Mouse (Mus musculus): ENCODE data around the gene Ccnf.

Ccnf gene

DNA sequence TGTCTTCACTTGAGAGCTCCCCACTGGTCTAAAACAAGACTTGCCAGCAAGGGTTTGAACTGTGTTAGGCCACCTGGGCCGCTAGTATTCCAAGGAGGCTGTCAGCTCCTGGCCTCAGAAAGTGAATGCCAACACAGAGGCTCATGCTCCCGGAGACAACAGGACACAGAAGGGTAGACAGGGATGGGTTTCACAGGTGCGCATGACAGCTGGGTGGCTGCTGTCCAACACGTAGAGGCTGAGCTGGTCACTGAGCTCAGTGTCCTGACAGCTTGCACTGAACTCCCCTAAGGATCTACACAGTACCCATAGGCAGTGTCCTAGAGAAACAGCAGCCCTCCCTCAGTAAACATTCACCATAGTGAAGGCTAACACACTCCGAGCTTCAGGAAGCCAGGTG, 27.8 kb downstream of the Ccnf start:
- no peak for DNase-seq (ENCODE audit: low read depth)

- no peak for DNase-seq (ENCODE audit: low read depth)
Observed at GRCm38 (mm10) chr17:24222653-24223052, 28.6 kb downstream of the Ccnf start.

DNA sequence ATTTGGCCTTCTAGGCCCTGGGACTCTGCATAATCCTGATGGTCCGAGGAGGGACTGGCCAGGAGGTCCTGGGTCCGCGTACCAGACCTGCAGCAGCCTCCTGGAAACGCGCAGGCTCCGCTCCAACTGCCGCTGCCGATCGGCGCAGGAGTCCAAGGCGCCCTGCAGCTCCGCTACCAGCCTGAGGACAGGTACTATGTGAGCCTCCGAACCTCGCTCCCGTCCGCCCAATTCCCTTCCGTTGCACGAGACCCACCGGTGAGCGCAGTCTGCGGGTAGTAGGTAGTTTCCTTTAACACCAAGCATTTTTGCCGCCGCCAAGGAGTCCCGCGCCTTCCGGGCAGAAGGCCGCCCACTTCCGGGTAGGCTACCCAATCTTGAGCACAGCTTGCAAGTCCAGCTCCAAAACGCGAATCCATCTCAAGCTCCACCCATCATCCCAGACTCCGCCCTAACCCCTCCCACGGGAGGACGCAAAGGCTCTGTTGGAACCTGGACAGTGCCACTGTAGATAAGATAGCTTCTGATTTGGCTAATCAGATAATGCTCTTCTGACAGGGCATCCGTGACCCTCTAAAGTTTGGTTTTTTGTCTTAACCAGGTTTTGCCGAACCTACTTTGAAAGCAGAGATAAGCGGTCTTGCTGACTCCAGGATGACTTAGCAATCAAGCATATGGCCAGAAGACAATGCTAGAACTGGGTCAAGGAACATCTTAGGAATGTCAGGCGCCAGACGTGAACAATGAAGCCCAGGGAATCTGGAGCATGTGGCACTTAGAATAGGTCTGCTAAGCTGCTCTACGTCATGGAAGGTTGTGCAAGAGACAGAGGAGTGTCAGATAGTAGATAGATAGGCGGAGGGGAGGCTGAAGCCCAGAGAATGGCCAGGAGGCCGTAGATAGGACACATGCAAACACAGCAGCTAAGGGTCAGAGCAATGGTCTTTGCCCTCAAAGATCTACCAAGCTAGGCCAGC, 30.6 kb downstream of the Ccnf start, which contains the start of gene Tedc2:
Tedc2 (minus strand) TSS at position 417 of the 977 bp plus-strand sequence.
- peak; percentile 96 for DNase-seq (ENCODE audit: low read depth)

GRCm38 (mm10) chr17:24216836-24217235, 34.4 kb downstream of the Ccnf start:
- no peak for DNase-seq (ENCODE audit: low read depth)

DNA sequence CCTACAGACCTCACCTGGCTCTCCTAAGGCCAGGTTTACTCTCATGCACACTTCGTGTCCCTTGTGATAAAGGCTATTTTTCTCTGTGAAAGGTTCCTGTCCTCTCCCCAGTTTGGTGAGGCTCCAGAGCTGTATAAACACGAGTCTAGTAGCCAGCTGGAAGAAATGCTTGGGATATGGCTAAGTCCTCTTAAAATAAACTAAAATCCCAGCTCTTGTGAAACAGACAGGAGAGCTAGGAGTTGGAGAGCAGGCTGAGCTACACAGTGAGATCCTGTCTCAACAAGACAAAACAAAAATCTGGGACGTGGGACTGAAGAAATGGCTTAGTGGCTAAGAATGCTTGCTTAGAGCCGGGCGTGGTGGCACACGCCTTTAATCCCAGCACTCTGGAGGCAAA, 38.1 kb downstream of the Ccnf start:
- no peak for DNase-seq (ENCODE audit: low read depth)

DNA sequence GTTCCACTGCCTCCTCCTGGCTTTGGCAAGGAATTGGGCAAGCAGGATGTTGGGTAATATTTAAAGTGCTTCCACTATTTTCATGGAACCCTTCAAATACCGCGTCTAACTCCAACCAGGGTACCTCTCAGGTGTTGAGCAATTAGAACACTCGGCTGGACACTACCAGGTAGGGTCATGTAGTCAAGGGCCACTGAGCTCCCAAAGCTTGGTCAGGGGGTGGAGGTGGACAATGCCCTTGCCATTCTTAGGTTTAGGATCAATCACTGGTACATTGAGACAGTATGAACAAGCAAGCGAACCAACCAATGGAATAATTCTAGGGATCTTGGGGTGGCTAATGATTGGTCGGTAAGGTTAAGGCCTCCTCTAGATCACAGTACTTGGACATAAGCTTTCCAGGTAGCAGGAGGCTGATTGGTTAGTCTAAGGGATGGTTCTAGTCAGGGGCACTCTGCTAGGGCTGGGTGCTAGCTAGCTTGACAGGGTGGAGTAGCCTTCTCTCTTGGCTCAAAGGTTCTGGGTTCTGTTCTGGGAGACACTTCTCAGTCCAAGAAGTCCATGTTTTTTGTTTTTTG, 38.8 kb downstream of the Ccnf start:
- no peak for DNase-seq (ENCODE audit: low read depth)

- DNase-seq (ENCODE audit: low read depth) = peak; percentile 73
Observed at GRCm38 (mm10) chr17:24211631-24212440, 39.4 kb downstream of the Ccnf start.

- peak; percentile 15 for DNase-seq (ENCODE audit: low read depth)
Observed at GRCm38 (mm10) chr17:24210591-24210990, 40.7 kb downstream of the Ccnf start.

- peak; percentile 11 for DNase-seq (ENCODE audit: low read depth)
Observed at GRCm38 (mm10) chr17:24209916-24210240, 41.4 kb downstream of the Ccnf start.

DNA sequence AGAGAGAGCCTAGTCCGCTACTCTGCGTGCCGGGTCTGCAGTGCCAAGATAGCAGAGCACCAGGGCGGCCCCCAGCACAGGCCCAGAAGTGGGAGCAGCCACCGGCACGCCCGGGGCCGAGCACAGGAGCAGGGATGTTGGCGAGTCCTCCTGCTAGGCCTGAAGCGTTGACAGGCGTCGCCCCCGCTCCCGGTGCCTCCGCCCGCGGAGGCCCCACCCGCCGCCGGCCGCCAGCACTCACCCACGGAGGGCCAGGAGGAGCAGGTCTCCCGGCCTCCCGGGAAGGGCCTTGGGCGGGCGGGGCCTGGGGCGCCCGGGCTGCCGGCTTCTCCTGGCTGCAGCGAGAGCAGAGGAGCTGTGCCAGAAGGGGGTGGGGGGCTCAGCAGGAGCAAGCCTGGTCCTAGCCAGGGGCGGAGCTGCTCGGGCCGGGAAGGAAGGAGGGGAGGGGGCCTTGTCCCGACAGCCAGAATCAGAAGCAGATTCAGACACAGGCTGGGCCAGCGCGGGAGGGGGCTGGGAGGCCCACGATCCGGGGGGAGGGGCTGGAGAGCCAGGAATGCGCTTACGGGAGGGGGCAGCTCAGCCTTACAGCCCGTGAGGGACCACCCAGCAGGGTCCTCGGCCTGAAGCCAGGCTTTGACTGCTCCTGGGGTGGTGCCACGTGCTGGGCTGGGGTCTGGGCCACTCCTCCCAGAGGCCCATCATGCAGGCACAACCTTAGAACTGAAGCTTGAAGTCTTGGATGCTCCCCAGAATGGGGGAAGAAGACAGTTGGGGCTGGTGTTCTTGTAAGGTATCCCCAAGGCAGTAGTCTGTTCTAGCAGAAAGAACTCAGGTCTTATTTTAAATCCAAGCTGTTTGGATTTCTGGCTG, 42.0 kb downstream of the Ccnf start, which contains the start of gene Ntn3:
Ntn3 (minus strand) TSS at position 489 of the 873 bp plus-strand sequence.
- DNase-seq (ENCODE audit: low read depth) = peak; percentile 33

DNA sequence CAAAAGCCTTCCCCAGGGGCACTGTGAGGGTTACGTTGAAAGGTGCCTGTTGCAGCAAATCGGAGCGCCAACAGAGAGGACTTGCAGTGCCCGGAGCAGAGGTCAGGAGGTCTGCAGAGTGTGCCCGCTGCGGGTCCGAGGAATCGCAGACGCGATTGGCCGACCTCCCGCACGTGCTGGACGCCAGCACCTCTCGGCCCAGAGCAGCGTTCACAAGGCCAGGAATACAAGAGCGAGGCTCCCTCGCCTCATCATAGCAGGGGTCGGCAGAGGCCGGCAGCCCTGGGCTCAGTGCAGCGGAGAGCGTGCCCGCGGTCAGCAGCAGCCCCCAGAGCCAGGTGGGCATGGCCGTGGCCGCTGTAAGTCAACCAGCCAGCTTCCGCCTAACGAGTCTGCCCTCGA, 42.6 kb downstream of the Ccnf start:
- DNase-seq (ENCODE audit: low read depth) = peak; percentile 16

GRCm38 (mm10) chr17:24207768-24208640, 43.3 kb downstream of the Ccnf start:
- peak; percentile 12 for DNase-seq (ENCODE audit: low read depth)

GRCm38 (mm10) chr17:24206451-24207351, 44.6 kb downstream of the Ccnf start:
- DNase-seq (ENCODE audit: low read depth) = peak; percentile 68

GRCm38 (mm10) chr17:24205908-24206361, 45.3 kb downstream of the Ccnf start:
- no peak for DNase-seq (ENCODE audit: low read depth)

- peak; percentile 89 for DNase-seq (ENCODE audit: low read depth)
Observed at GRCm38 (mm10) chr17:24205284-24205888, 45.9 kb downstream of the Ccnf start, which contains the start of gene Tbc1d24. Tbc1d24 (minus strand) TSS chr17:24205562.

GRCm38 (mm10) chr17:24204846-24205245, 46.4 kb downstream of the Ccnf start:
- no peak for DNase-seq (ENCODE audit: low read depth)

DNA sequence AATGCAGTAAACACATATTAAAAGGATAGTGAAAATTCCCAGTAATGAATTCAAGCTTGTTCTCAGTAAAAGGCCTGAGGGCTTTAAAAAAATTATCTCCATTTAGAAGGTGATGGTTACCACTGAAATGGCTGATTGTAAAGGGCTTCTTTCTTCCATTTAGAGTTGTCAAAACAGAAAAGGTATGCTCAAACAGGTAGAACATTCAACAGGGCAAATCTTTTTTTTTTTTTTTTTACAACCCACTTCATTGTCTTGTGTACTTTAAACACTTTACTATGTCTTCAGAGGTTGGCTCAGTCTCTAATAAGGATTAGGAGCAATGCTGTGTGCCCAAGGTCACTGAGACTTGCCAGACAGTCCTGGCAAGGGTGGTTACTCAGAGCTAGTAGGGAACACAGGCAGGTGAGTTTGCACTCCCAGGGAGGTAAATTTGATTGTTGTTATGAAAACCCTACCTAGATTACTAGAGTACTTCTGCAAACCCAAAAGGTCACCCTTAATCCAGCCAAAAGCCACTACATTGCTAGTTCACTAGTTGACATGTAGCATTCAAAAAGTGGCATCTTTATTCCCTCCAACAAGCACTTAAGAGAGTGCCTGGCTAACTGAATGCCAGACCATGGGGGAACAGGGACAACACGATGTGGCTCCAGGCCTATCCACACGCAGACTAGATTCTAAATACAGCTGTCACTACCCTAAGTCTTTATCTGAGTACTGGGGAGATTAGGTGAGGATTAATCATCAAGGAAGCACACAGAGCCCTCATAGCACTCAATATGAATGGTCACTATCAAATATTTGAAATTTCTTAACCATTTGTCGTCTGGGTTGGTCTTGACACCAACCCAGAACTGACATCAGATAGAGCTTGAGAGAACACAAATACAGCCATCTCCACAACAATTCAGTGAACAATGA, 47.4 kb downstream of the Ccnf start:
- no peak for DNase-seq (ENCODE audit: low read depth)

GRCm38 (mm10) chr17:24203068-24203467, 48.2 kb downstream of the Ccnf start:
- no peak for DNase-seq (ENCODE audit: low read depth)
